Mouse (Mus musculus) ES-Bruce4 (cell line): ENCODE results near the gene Nrg3. TPM values are rescaled to one million over a fixed set of nuclear protein-coding genes. Genes with fewer than 3 reads are reported as not detected.

Experiments used
- H3K27ac ChIP-seq: 2 replicates; pipeline ENCODE4 v1.5.1; 2012; ENCODE audit warnings: low read length, inconsistent platforms; ENCODE audit not compliant: insufficient read depth
- H3K27me3 ChIP-seq: 2 replicates; pipeline ENCODE4 v1.6.1; 2012; ENCODE audit warnings: mild to moderate bottlenecking, low read length, inconsistent platforms; ENCODE audit not compliant: control insufficient read depth, poor library complexity, insufficient read depth, severe bottlenecking
- H3K36me3 ChIP-seq: 2 replicates; pipeline ENCODE4 v1.6.1; 2012; ENCODE audit warnings: inconsistent platforms, mild to moderate bottlenecking, low read length, moderate library complexity; ENCODE audit not compliant: control insufficient read depth, poor library complexity, insufficient read depth, severe bottlenecking
- H3K4me1 ChIP-seq: one replicate; pipeline ENCODE4 v1.8.1; 2011; ENCODE audit warnings: low read length; ENCODE audit not compliant: control insufficient read depth, insufficient read depth
- H3K4me3 ChIP-seq: 2 replicates; pipeline ENCODE4 v1.5.1; 2011; ENCODE audit warnings: low read depth, mild to moderate bottlenecking, low read length
- H3K9ac ChIP-seq: 2 replicates; pipeline ENCODE4 v1.6.1; 2012; ENCODE audit warnings: low read depth, mild to moderate bottlenecking, inconsistent platforms; ENCODE audit not compliant: poor library complexity, severe bottlenecking
- H3K9me3 ChIP-seq: replicated peaks from 2 replicates; pipeline ENCODE4 v1.6.1; 2012; ENCODE audit warnings: mild to moderate bottlenecking, low read length, inconsistent platforms; ENCODE audit not compliant: control insufficient read depth, poor library complexity, insufficient read depth, severe bottlenecking
- CTCF ChIP-seq: IDR thresholded peaks from one replicate; pipeline ENCODE4 v1.8.1; 2011; ENCODE audit warnings: low read depth, low read length
- EP300 ChIP-seq: IDR thresholded peaks from 2 replicates; pipeline ENCODE4 v1.6.1; 2011; ENCODE audit warnings: low read depth, low read length; ENCODE audit not compliant: insufficient read depth
- POLR2A ChIP-seq: IDR thresholded peaks from one replicate; pipeline ENCODE4 v1.8.1; 2011; ENCODE audit warnings: low read length; ENCODE audit not compliant: insufficient read depth
- polyA plus RNA-seq: library from polyadenylated mRNA; stranded (reverse); fragments of >200 nt; gene quantifications from 2 replicates; pipeline ENCODE4 v1.2.4, GENCODE M21; 2011; ENCODE audit warnings: low read depth; ENCODE audit not compliant: missing spikeins, insufficient read depth, insufficient read length

The Nrg3 gene
- polyA plus RNA-seq, 1 experiment, result not detected

- Histone ChIP-seq H3K9me3 (no peaks in the 10 kb centered on the region), H3K4me3 (no peak overlapping the region), H3K9ac (no peak overlapping the region), H3K36me3 (no peaks in the 10 kb centered on the region), H3K27ac (no peak overlapping the region), H3K27me3 (no peaks in the 10 kb centered on the region), H3K4me1 (no peaks in the 10 kb centered on the region)
- no peak for TF ChIP-seq EP300
- no peak for TF ChIP-seq CTCF
- TF ChIP-seq POLR2A, result no peak
Observed at GRCm38 (mm10) chr14:39261016-39261415, 211.9 kb downstream of the Nrg3 start.

GRCm38 (mm10) chr14:39255391-39255790 is 217.5 kb downstream of the Nrg3 start:
- TF ChIP-seq POLR2A (no peak), EP300 (no peak), CTCF (no peak)
- no peaks in the 10 kb centered on the region for H3K4me1 ChIP-seq

GRCm38 (mm10) chr14:39240267-39240666 is 232.6 kb downstream of the Nrg3 start:
- TF ChIP-seq EP300, result no peak
- TF ChIP-seq CTCF, result no peak
- no peak for TF ChIP-seq POLR2A
- Histone ChIP-seq H3K27ac (no peak overlapping the region), H3K4me1 (no peaks in the 10 kb centered on the region), H3K9me3 (no peaks in the 10 kb centered on the region), H3K4me3 (no peak overlapping the region), H3K36me3 (no peaks in the 10 kb centered on the region), H3K27me3 (no peaks in the 10 kb centered on the region), H3K9ac (no peak overlapping the region)

More at GRCm38 (mm10) chr14:39255391-39255790, 217.5 kb downstream of the Nrg3 start:
- Histone ChIP-seq H3K36me3 (no peaks in the 10 kb centered on the region), H3K9ac (no peak overlapping the region), H3K27ac (no peak overlapping the region), H3K9me3 (no peaks in the 10 kb centered on the region), H3K27me3 (no peaks in the 10 kb centered on the region), H3K4me3 (no peak overlapping the region)

- Histone ChIP-seq H3K27ac (no peak overlapping the region), H3K9me3 (no peaks in the 10 kb centered on the region), H3K4me1 (no peaks in the 10 kb centered on the region), H3K4me3 (no peak overlapping the region), H3K27me3 (no peaks in the 10 kb centered on the region), H3K9ac (no peak overlapping the region), H3K36me3 (no peaks in the 10 kb centered on the region)
- no peak for TF ChIP-seq POLR2A
- TF ChIP-seq EP300, result no peak
- TF ChIP-seq CTCF, result no peak
Observed at GRCm38 (mm10) chr14:39211472-39211871, 261.4 kb downstream of the Nrg3 start.

GRCm38 (mm10) chr14:39191946-39192345 is 280.9 kb downstream of the Nrg3 start:
- H3K4me1 ChIP-seq, result no peaks in the 10 kb centered on the region
- no peaks in the 10 kb centered on the region for H3K27me3 ChIP-seq
- no peaks in the 10 kb centered on the region for H3K9me3 ChIP-seq
- no peak overlapping the region for H3K9ac ChIP-seq
- no peak for TF ChIP-seq EP300
- TF ChIP-seq POLR2A, result no peak
- TF ChIP-seq CTCF, result no peak
- H3K27ac ChIP-seq, result no peak overlapping the region
- no peak overlapping the region for H3K4me3 ChIP-seq
- H3K36me3 ChIP-seq, result no peaks in the 10 kb centered on the region

GRCm38 (mm10) chr14:39173709-39174108 is 299.2 kb downstream of the Nrg3 start:
- H3K9ac ChIP-seq, result no peak overlapping the region

More at GRCm38 (mm10) chr14:39173709-39174108, 299.2 kb downstream of the Nrg3 start:
- H3K9me3 ChIP-seq, result no peaks in the 10 kb centered on the region
- no peaks in the 10 kb centered on the region for H3K27me3 ChIP-seq
- TF ChIP-seq POLR2A (no peak), CTCF (no peak), EP300 (no peak)
- H3K27ac ChIP-seq, result no peak overlapping the region
- H3K4me3 ChIP-seq, result no peak overlapping the region
- no peaks in the 10 kb centered on the region for H3K36me3 ChIP-seq
- H3K4me1 ChIP-seq, result no peaks in the 10 kb centered on the region
